In genomic region chr9:108578545-108579343, GRCm38 (mm10) we compare ENCODE assay signal across 8 mouse cellular contexts. TPM values are rescaled to one million over a fixed set of nuclear protein-coding genes. Genes with fewer than 3 reads are reported as not detected.
DNase-seq lines count a peak whose midpoint lies in the region; ATAC-seq and TF ChIP-seq lines count a peak whose summit lies in the region.

Gene Wdr6, minus strand, starts transcription at chr9:108578739.

- peak within 1 kb of the TSS; percentile 95 for H3K4me2 ChIP-seq in lung, postnatal 0 days (replicated peaks; ENCODE audit: low read depth, low read length)

- H3K4me1 ChIP-seq in hindbrain, embryonic 10.5 days (replicated peaks), result peaks cover 60% of the 10 kb centered on the region
- H3K4me1 ChIP-seq in lung, postnatal 0 days (ENCODE audit: insufficient read depth, low read depth, low read length), result 0 out of 2 replicates have a peak, but pooled peaks cover 6% of the 10 kb centered on the region

- peaks cover 50% of the 10 kb centered on the region for H3K36me3 ChIP-seq in hindbrain, embryonic 10.5 days
- H3K36me3 ChIP-seq in lung, postnatal 0 days (ENCODE audit: insufficient read depth, low read length), result no peaks in the 10 kb centered on the region; the same call in 1 of the 2 replicates

- peak within 1 kb of the TSS; percentile 89 for H3K4me3 ChIP-seq in hindbrain, embryonic 10.5 days
- H3K4me3 ChIP-seq in lung, postnatal 0 days (ENCODE audit: low read depth, low read length), result peak within 1 kb of the TSS; percentile 75

- H3K9me3 ChIP-seq in hindbrain, embryonic 10.5 days, result no peaks in the 10 kb centered on the region
- H3K9me3 ChIP-seq in lung, postnatal 0 days (ENCODE audit: low read length), result no peaks in the 10 kb centered on the region

- TF ChIP-seq CTCF in lung, postnatal 0 days (IDR thresholded peaks at IDR 0.05), result peak; percentile 9

- H3K9ac ChIP-seq in lung, postnatal 0 days (replicated peaks; ENCODE audit: low read depth), result peak within 1 kb of the TSS; percentile 55

- H3K27ac ChIP-seq in hindbrain, embryonic 10.5 days, result peak within 1 kb of the TSS; percentile 95
- H3K27ac ChIP-seq in lung, postnatal 0 days (ENCODE audit: low read length), result peak within 1 kb of the TSS; percentile 90

- DNase-seq in MN1 (ENCODE audit: low spot score), result peak; percentile 96
- DNase-seq in cerebellum, adult 9-10 months, result peak; percentile 93
- DNase-seq in hindbrain, embryonic 10.5 days (ENCODE audit: low spot score), result peak; percentile 97
- peak; percentile 96 for DNase-seq in layer of hippocampus, adult 9-11 months
- DNase-seq in lung, postnatal 0 days (ENCODE audit: low spot score), result peak; percentile 97
- DNase-seq in ovary, postnatal 36 days (ENCODE audit: low spot score), result peak; percentile 92
- DNase-seq in thymus, postnatal 25 days, result peak; percentile 91

- ATAC-seq in frontal cortex, adult (ENCODE audit: low TSS enrichment), result peak; percentile 74
- ATAC-seq in lung, postnatal 0 days, result peak; percentile 98

- 5% methylated on average over 51 of the region's 51 CpGs for WGBS in hindbrain, embryonic 10.5 days
- 7% methylated on average over 49 of the region's 51 CpGs for WGBS in lung, postnatal 0 days

- peak; percentile 55 for TF ChIP-seq EP300 in lung, postnatal 0 days (IDR thresholded peaks at IDR 0.05)

- H3K27me3 ChIP-seq in hindbrain, embryonic 10.5 days (ENCODE audit: insufficient read depth, poor library complexity, severe bottlenecking), result peaks cover 50% of the 10 kb centered on the region
- no peaks in the 10 kb centered on the region for H3K27me3 ChIP-seq in lung, postnatal 0 days (replicated peaks; ENCODE audit: insufficient read depth, low read length)

RNA-seq across cellular contexts. Expression of gene Wdr6, which starts in this region (rescaled TPM):
- 166 and 233 TPM in 2 replicates for polyA plus RNA-seq in hindbrain, embryonic 10.5 days (2016; fragmentation: Nextera tagmentation; extraction: Ambion mirVana)
- 36.6 and 39.5 TPM in 2 replicates for polyA plus RNA-seq in lung, postnatal 0 days (2015; fragmentation: Nextera tagmentation; extraction: Ambion mirVana)

Comparison
In these comparisons a context has a peak if more than half of its experiments do, and no peak if none do; other contexts are left out.
1. Peak in every context shown above with its lines: DNase-seq, ATAC-seq, H3K4me3 ChIP-seq and H3K27ac ChIP-seq.